22 mouse cellular contexts compared by ENCODE assay signal in the genomic region with DNA sequence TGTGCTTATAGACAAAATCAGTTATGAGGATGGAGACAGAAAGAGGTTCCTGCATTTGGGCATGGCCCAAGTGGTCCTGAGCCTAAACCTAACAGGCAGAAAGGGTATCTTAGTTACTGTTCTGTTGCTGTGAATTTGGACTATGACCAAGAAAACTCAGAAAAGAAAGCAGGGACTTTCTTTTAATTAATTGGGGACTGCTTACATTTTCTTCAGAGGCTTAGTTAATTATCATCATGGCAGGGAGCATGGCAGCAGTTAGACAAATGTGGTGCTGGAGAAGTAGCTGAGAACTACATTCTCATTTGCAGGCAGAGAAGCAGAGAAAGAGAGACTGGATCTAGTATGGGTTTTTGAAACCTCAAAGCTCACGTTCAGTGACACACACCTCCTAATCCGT. TPM values are rescaled to one million over a fixed set of nuclear protein-coding genes. Genes with fewer than 3 reads are reported as not detected.
DNase-seq lines count a peak whose midpoint lies in the region; ATAC-seq and TF ChIP-seq lines count a peak whose summit lies in the region.
"Had no signal": no experiment of that assay in that cellular context is flagged by ENCODE, and none has a peak within 500 bp of the region (broad histone marks: within the 10 kb centered on the region; RNA-seq: fewer than 3 reads in every experiment).

No protein-coding gene starts in this region.

- no peak overlapping the region for H3K4me2 ChIP-seq in forebrain, embryonic 13.5 days
- no peak overlapping the region for H3K4me2 ChIP-seq in midbrain, postnatal 0 days (ENCODE audit: low read depth, low read length, poor library complexity, severe bottlenecking)
- H3K4me2 ChIP-seq in midbrain, embryonic 14.5 days (ENCODE audit: low read length) = no peak overlapping the region
- no peak overlapping the region for H3K4me2 ChIP-seq in forebrain, embryonic 14.5 days (ENCODE audit: low read length)
- H3K4me2 ChIP-seq in hindbrain, embryonic 16.5 days (ENCODE audit: low read length) = no peak overlapping the region
- H3K4me2 ChIP-seq: embryonic facial prominence, embryonic 15.5 days; hindbrain, embryonic 12.5 days had no signal

- H3K4me3 ChIP-seq in forebrain, embryonic 13.5 days = no peak overlapping the region
- no peak overlapping the region for H3K4me3 ChIP-seq in forebrain, embryonic 10.5 days
- no peak overlapping the region for H3K4me3 ChIP-seq in midbrain, postnatal 0 days (ENCODE audit: low read depth, low read length)
- H3K4me3 ChIP-seq in midbrain, embryonic 14.5 days (replicated peaks; ENCODE audit: low read depth, low read length) = no peak overlapping the region
- no peak overlapping the region for H3K4me3 ChIP-seq in forebrain, embryonic 14.5 days (ENCODE audit: low read depth, low read length)
- H3K4me3 ChIP-seq in hindbrain, embryonic 16.5 days (ENCODE audit: low read length) = no peak overlapping the region
- H3K4me3 ChIP-seq: embryonic facial prominence, embryonic 15.5 days; erythroblast, embryonic 14.5 days; heart, embryonic 10.5 days; hindbrain, embryonic 12.5 days had no signal

- 60% methylated on average over 2 of the region's 2 CpGs for WGBS in forebrain, embryonic 13.5 days
- 94% methylated on average over 2 of the region's 2 CpGs for WGBS in forebrain, embryonic 10.5 days
- 70% methylated on average over 2 of the region's 2 CpGs for WGBS in midbrain, postnatal 0 days
- WGBS in midbrain, embryonic 14.5 days = 88% methylated on average over 2 of the region's 2 CpGs
- WGBS in forebrain, embryonic 14.5 days = 28% methylated on average over 2 of the region's 2 CpGs
- 62% methylated on average over 2 of the region's 2 CpGs for WGBS in hindbrain, embryonic 16.5 days

- TF ChIP-seq CTCF in midbrain, postnatal 0 days (IDR thresholded peaks at IDR 0.05) = no peak

- no peaks in the 10 kb centered on the region for H3K27me3 ChIP-seq in forebrain, embryonic 13.5 days
- no peaks in the 10 kb centered on the region for H3K27me3 ChIP-seq in forebrain, embryonic 10.5 days (ENCODE audit: poor library complexity, severe bottlenecking)
- no peaks in the 10 kb centered on the region for H3K27me3 ChIP-seq in midbrain, postnatal 0 days (ENCODE audit: insufficient read depth, low read length)
- H3K27me3 ChIP-seq in midbrain, embryonic 14.5 days (ENCODE audit: control insufficient read depth, insufficient read depth, low read length) = no peaks in the 10 kb centered on the region
- no peaks in the 10 kb centered on the region for H3K27me3 ChIP-seq in forebrain, embryonic 14.5 days (replicated peaks; ENCODE audit: control insufficient read depth, insufficient read depth, low read length)
- no peaks in the 10 kb centered on the region for H3K27me3 ChIP-seq in hindbrain, embryonic 16.5 days (replicated peaks; ENCODE audit: control insufficient read depth, insufficient read depth, low read length)
- H3K27me3 ChIP-seq: embryonic facial prominence, embryonic 15.5 days; hindbrain, embryonic 12.5 days; Patski had no signal

- intact Hi-C loops in left cerebral cortex, postnatal 4 days (cut with DNase I) = no loop called here

- H3K4me1 ChIP-seq in forebrain, embryonic 13.5 days = peaks cover 21% of the 10 kb centered on the region
- no peaks in the 10 kb centered on the region for H3K4me1 ChIP-seq in forebrain, embryonic 10.5 days
- no peaks in the 10 kb centered on the region for H3K4me1 ChIP-seq in midbrain, postnatal 0 days (ENCODE audit: insufficient read depth, low read length)
- no peaks in the 10 kb centered on the region for H3K4me1 ChIP-seq in midbrain, embryonic 14.5 days (ENCODE audit: control insufficient read depth, insufficient read depth, low read length)
- peaks cover 9% of the 10 kb centered on the region for H3K4me1 ChIP-seq in forebrain, embryonic 14.5 days (ENCODE audit: control insufficient read depth, insufficient read depth, low read length)
- H3K4me1 ChIP-seq in hindbrain, embryonic 16.5 days (ENCODE audit: control insufficient read depth, insufficient read depth, low read depth, low read length) = peaks cover 4% of the 10 kb centered on the region; the same call in 1 of the 2 replicates
- H3K4me1 ChIP-seq: embryonic facial prominence, embryonic 15.5 days; heart, embryonic 10.5 days; hindbrain, embryonic 12.5 days had no signal

- no peak overlapping the region for H3K9ac ChIP-seq in forebrain, embryonic 13.5 days
- no peak overlapping the region for H3K9ac ChIP-seq in midbrain, postnatal 0 days (replicated peaks; ENCODE audit: low read length, poor library complexity, severe bottlenecking)
- H3K9ac ChIP-seq in midbrain, embryonic 14.5 days (replicated peaks; ENCODE audit: low read length) = no peak overlapping the region
- H3K9ac ChIP-seq in forebrain, embryonic 14.5 days (ENCODE audit: low read length) = no peak overlapping the region
- H3K9ac ChIP-seq in hindbrain, embryonic 16.5 days (ENCODE audit: low read depth, low read length) = no peak overlapping the region
- H3K9ac ChIP-seq: embryonic facial prominence, embryonic 15.5 days; hindbrain, embryonic 12.5 days had no signal

- H3K27ac ChIP-seq in forebrain, embryonic 13.5 days = peak overlapping the region; percentile 52
- no peak overlapping the region for H3K27ac ChIP-seq in forebrain, embryonic 10.5 days
- no peak overlapping the region for H3K27ac ChIP-seq in midbrain, postnatal 0 days (ENCODE audit: low read depth, low read length)
- no peak overlapping the region for H3K27ac ChIP-seq in midbrain, embryonic 14.5 days (replicated peaks; ENCODE audit: low read depth, low read length)
- peak overlapping the region; percentile 9; the same call in 1 of the 2 replicates for H3K27ac ChIP-seq in forebrain, embryonic 14.5 days (ENCODE audit: low read depth, low read length)
- no peak overlapping the region; the same call in 1 of the 2 replicates for H3K27ac ChIP-seq in hindbrain, embryonic 16.5 days (ENCODE audit: low read depth, low read length)
- H3K27ac ChIP-seq: embryonic facial prominence, embryonic 15.5 days; heart, embryonic 10.5 days; hindbrain, embryonic 12.5 days; hindbrain, postnatal 0 days had no signal

- ATAC-seq in forebrain, embryonic 13.5 days = no peak
- ATAC-seq in midbrain, postnatal 0 days (ENCODE audit: low FRiP score) = no peak
- ATAC-seq in midbrain, embryonic 14.5 days (ENCODE audit: low FRiP score, low TSS enrichment) = no peak
- peak; percentile 40 for ATAC-seq in forebrain, embryonic 14.5 days
- no peak for ATAC-seq in hindbrain, embryonic 16.5 days
- ATAC-seq: activated CD4-positive, CD25-positive, alpha-beta regulatory T cell, adult 4 months; hindbrain, postnatal 0 days; Patski had no signal

- H3K9me3 ChIP-seq in forebrain, embryonic 13.5 days (replicated peaks) = no peaks in the 10 kb centered on the region
- H3K9me3 ChIP-seq in forebrain, embryonic 10.5 days = peaks cover 5% of the 10 kb centered on the region; the same call in 1 of the 2 replicates
- no peaks in the 10 kb centered on the region for H3K9me3 ChIP-seq in midbrain, postnatal 0 days (ENCODE audit: low read length)
- no peaks in the 10 kb centered on the region for H3K9me3 ChIP-seq in midbrain, embryonic 14.5 days (ENCODE audit: control insufficient read depth, low read length)
- no peaks in the 10 kb centered on the region for H3K9me3 ChIP-seq in forebrain, embryonic 14.5 days (replicated peaks; ENCODE audit: control insufficient read depth, low read length)
- no peaks in the 10 kb centered on the region for H3K9me3 ChIP-seq in hindbrain, embryonic 16.5 days (ENCODE audit: control insufficient read depth, low read length)
- H3K9me3 ChIP-seq: embryonic facial prominence, embryonic 15.5 days; heart, embryonic 10.5 days; hindbrain, embryonic 12.5 days had no signal

- DNase-seq in forebrain, embryonic 10.5 days (ENCODE audit: extremely low spot score, low spot score) = no peak
- DNase-seq in midbrain, postnatal 0 days (ENCODE audit: low spot score) = peak; percentile 2
- DNase-seq in midbrain, embryonic 14.5 days = no peak
- peak; percentile 80 for DNase-seq in forebrain, embryonic 14.5 days (ENCODE audit: low spot score)
- DNase-seq in left cerebral cortex, postnatal 4 days = no peak
- DNase-seq: adrenal gland, postnatal 25 days; cerebellum, adult 2 months; cerebellum, postnatal 10 days; embryo, embryonic 11 days; gastrocnemius, postnatal 10 days; heart, adult 18-20 months; heart, postnatal 10 days; heart, postnatal 4 days had no signal

- no peaks in the 10 kb centered on the region for H3K36me3 ChIP-seq in forebrain, embryonic 13.5 days (ENCODE audit: poor library complexity, severe bottlenecking)
- peaks cover 54% of the 10 kb centered on the region for H3K36me3 ChIP-seq in forebrain, embryonic 10.5 days (replicated peaks)
- H3K36me3 ChIP-seq in midbrain, postnatal 0 days (ENCODE audit: insufficient read depth, low read length) = no peaks in the 10 kb centered on the region
- no peaks in the 10 kb centered on the region for H3K36me3 ChIP-seq in midbrain, embryonic 14.5 days (ENCODE audit: control insufficient read depth, insufficient read depth, low read length)
- H3K36me3 ChIP-seq in forebrain, embryonic 14.5 days (ENCODE audit: control insufficient read depth, insufficient read depth, low read length) = no peaks in the 10 kb centered on the region
- no peaks in the 10 kb centered on the region for H3K36me3 ChIP-seq in hindbrain, embryonic 16.5 days (ENCODE audit: control insufficient read depth, insufficient read depth, low read length)
- H3K36me3 ChIP-seq: embryonic facial prominence, embryonic 15.5 days had no signal

RNA-seq across cellular contexts. Expression of a gene that starts 24.0 kb away (rescaled TPM):
- polyA plus RNA-seq in forebrain, embryonic 13.5 days (2015; fragmentation: Nextera tagmentation; extraction: Ambion mirVana) = 139 and 145 TPM in 2 replicates
- polyA plus RNA-seq in forebrain, embryonic 10.5 days (2016; fragmentation: Nextera tagmentation; extraction: Ambion mirVana) = 133 and 135 TPM in 2 replicates
- 53.5 and 62.3 TPM in 2 replicates for total RNA-seq in midbrain, postnatal 0 days (2014; rRNA removed)
- polyA plus RNA-seq in midbrain, postnatal 0 days (2015; fragmentation: Nextera tagmentation; extraction: Ambion mirVana) = 108 and 111 TPM in 2 replicates
- polyA plus RNA-seq in midbrain, embryonic 14.5 days (2014; fragmentation: Nextera tagmentation; extraction: Ambion mirVana) = 110 and 138 TPM in 2 replicates
- 147 and 159 TPM in 2 replicates for polyA plus RNA-seq in forebrain, embryonic 14.5 days (2014; fragmentation: Nextera tagmentation; extraction: Ambion mirVana)
- 127 and 130 TPM in 2 replicates for polyA plus RNA-seq in hindbrain, embryonic 16.5 days (2015; fragmentation: Nextera tagmentation; extraction: Ambion mirVana)
- total RNA-seq in left cerebral cortex, postnatal 4 days (2021) = 100 to 1,000 TPM in 1 of 2 experiments, 10 to 100 TPM in 1; 95.8 to 108 TPM

RNA-seq across cellular contexts. Expression of a gene that starts 24.6 kb away (rescaled TPM):
- 21.8 and 24.4 TPM in 2 replicates for polyA plus RNA-seq in forebrain, embryonic 13.5 days (2015; fragmentation: Nextera tagmentation; extraction: Ambion mirVana)
- polyA plus RNA-seq in forebrain, embryonic 10.5 days (2016; fragmentation: Nextera tagmentation; extraction: Ambion mirVana) = 14.2 and 15.2 TPM in 2 replicates
- total RNA-seq in midbrain, postnatal 0 days (2014; rRNA removed) = 25.0 and 29.7 TPM in 2 replicates
- polyA plus RNA-seq in midbrain, postnatal 0 days (2015; fragmentation: Nextera tagmentation; extraction: Ambion mirVana) = 12.2 and 15.8 TPM in 2 replicates
- 22.5 and 24.9 TPM in 2 replicates for polyA plus RNA-seq in midbrain, embryonic 14.5 days (2014; fragmentation: Nextera tagmentation; extraction: Ambion mirVana)
- polyA plus RNA-seq in forebrain, embryonic 14.5 days (2014; fragmentation: Nextera tagmentation; extraction: Ambion mirVana) = 13.6 and 18.1 TPM in 2 replicates
- polyA plus RNA-seq in hindbrain, embryonic 16.5 days (2015; fragmentation: Nextera tagmentation; extraction: Ambion mirVana) = 17.4 and 18.2 TPM in 2 replicates
- 10 to 100 TPM; 65.7 to 66.2 TPM for total RNA-seq in left cerebral cortex, postnatal 4 days (2021)

Comparison
In these comparisons a context has a peak if more than half of its experiments do, and no peak if none do; other contexts are left out.
1. H3K27ac ChIP-seq: peak in forebrain, embryonic 13.5 days (single experiment) and forebrain, embryonic 14.5 days (single experiment); none in forebrain, embryonic 10.5 days (single experiment), midbrain, postnatal 0 days (single experiment), midbrain, embryonic 14.5 days (single experiment) and hindbrain, embryonic 16.5 days (single experiment).
2. DNase-seq: peak in midbrain, postnatal 0 days (single experiment) and forebrain, embryonic 14.5 days (single experiment); none in forebrain, embryonic 10.5 days (single experiment), midbrain, embryonic 14.5 days (single experiment) and left cerebral cortex, postnatal 4 days (single experiment).